Mouse (Mus musculus): ENCODE measurements at regions not wholly inside any gene's neighbourhood (a gene's known extent, or its start where the extent isn't known, plus 50 kb on each side); places are given as distances from the start of the nearest gene placed in this dataset.

GRCm38 (mm10) chr8:103457176-103457575, 644.2 kb upstream of the Cdh5 start:
- no peak for TF ChIP-seq CTCF (IDR thresholded peaks at IDR 0.05; ENCODE audit: low read depth, low read length)
- TF ChIP-seq POLR2A (IDR thresholded peaks at IDR 0.05; ENCODE audit: insufficient read depth, low read length) = no peak
- TF ChIP-seq EP300 (IDR thresholded peaks at IDR 0.05; ENCODE audit: insufficient read depth, low read depth, low read length) = no peak
